Mouse (Mus musculus): ENCODE data around the gene Ddhd1. TPM values are rescaled to one million over a fixed set of nuclear protein-coding genes. Genes with fewer than 3 reads are reported as not detected.

Gene Ddhd1
- polyA plus RNA-seq, 1 experiment from 2014 or later: 5.1 TPM

DNA sequence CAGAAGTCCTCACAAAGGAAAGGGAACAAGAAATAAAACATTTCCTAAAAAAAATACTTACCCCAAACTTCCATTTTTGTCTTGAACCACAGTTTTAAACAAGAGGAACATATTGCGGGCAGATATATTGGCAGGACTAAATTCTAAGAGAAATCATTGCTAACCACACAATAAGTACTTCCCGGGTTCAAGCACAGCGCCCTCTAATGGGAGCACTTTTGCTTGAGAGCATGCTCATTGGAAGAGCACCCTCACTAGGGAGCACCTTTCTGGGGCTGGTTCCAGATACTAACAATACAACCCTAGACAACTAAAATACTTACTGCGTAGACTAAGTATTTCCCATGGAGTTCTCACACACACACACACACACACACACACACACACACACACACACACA is 105.5 kb downstream of the Ddhd1 start:
- Histone ChIP-seq H3K36me3 (no peaks in the 10 kb centered on the region), H3K4me1 (no peaks in the 10 kb centered on the region), H3K9me3 (replicated peaks) (no peaks in the 10 kb centered on the region), H3K4me3 (no peak overlapping the region), H3K27ac (no peak overlapping the region), H3K27me3 (ENCODE audit: low read depth, poor library complexity, severe bottlenecking) (peaks cover 3% of the 10 kb centered on the region; the same call in 1 of the 2 replicates)
- no peak for DNase-seq (ENCODE audit: low spot score)
- 81% methylated on average over 4 of the region's 4 CpGs for WGBS

DNA sequence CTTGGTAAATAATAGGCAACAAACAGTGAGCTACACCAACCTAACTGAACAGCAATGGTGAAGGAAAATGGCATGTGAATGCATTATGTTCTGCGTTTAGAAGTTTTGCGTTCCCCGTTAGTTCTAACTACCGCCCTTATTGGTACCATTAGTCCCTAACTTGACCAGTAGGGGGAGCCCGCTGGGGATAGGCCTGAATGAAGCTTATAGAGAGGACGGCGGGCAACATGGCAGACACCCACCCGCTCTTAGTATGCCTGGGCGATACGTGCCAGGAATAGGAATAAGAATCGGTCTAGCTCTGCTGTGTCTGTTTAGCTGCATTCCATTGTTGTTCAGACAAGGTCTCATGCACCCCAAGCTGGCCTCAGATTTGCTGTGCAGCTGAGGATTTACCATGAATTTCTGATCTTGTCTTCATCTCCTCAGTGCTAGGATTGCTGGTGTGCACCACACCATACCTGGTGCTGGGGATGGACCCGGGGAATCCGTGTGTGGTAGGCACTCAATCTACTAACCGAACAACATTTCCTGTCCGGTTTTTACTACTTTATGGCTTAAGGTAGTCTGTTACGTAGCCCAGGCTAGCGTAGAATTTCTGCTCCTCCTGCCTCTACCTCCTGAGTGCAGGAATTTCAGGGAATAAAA is 106.7 kb downstream of the Ddhd1 start:
- Histone ChIP-seq H3K27ac (no peak overlapping the region), H3K4me3 (no peak overlapping the region), H3K4me1 (no peaks in the 10 kb centered on the region), H3K27me3 (ENCODE audit: low read depth, poor library complexity, severe bottlenecking) (peaks cover 3% of the 10 kb centered on the region; the same call in 1 of the 2 replicates), H3K9me3 (replicated peaks) (no peaks in the 10 kb centered on the region), H3K36me3 (no peaks in the 10 kb centered on the region)
- 56% methylated on average over 17 of the region's 17 CpGs for WGBS
- peak; percentile 60 for DNase-seq (ENCODE audit: low spot score)

DNA sequence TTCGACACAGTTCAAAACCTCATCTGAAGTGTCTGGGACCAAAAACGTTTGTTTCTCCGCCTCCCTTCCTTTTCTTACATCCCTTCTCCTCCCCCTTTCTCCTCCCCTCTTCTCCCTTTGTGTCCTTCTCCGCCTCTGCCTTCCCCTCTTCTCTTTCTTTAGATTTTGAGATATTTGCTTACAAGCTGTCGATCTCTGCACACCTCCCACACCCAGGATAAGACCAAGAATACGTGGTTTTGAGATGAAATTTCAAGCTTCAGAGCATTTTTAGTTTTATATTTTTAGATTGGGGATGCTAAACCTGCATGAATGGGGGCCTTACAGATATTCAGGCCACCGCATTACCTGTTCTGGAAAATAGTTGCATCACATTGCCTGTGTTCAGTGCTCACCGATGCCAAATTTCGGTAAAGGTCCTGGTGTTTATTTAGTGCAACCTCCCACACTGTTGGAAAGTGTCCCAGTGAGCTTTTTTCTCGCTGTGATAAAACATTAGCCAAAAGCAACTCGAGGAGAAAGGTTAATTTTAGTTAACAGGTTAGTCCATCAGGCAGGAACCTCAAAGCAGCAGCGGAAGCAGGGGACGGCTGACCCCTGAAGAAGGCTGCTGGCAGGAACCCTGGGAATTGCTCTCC is 107.8 kb downstream of the Ddhd1 start:
- 80% methylated on average over 13 of the region's 13 CpGs for whole genome bisulfite sequencing
- no peak for DNase-seq (ENCODE audit: low spot score)

DNA sequence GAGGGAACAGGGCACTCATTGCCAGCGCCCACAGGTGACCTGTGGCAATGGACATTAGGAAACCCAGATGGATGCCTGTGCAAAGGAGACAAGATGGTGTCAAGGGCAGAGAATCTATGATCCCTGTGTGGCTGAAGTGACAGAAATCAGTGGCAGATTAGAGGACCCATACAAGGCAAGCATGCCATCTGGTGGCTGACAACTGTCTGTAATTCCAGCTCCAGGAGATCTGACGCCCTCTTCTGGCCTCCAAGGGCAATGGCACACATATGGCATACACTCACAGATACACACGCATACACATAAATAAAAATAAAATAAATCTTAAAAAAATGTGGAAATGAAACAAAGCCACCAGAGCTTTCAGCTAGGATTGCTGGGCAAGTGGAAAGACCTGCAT is 109.8 kb downstream of the Ddhd1 start:
- Histone ChIP-seq H3K4me3 (no peak overlapping the region), H3K36me3 (no peaks in the 10 kb centered on the region), H3K27ac (no peak overlapping the region), H3K9me3 (replicated peaks) (no peaks in the 10 kb centered on the region), H3K27me3 (ENCODE audit: low read depth, poor library complexity, severe bottlenecking) (peaks cover 3% of the 10 kb centered on the region; the same call in 1 of the 2 replicates), H3K4me1 (peaks cover 3% of the 10 kb centered on the region; the same call in 1 of the 2 replicates)
- DNase-seq (ENCODE audit: low spot score): no peak
- WGBS: 75% methylated on average over 3 of the region's 3 CpGs

More for the DNA sequence above, 107.8 kb downstream of the Ddhd1 start:
- Histone ChIP-seq H3K27ac (no peak overlapping the region), H3K36me3 (no peaks in the 10 kb centered on the region), H3K4me3 (no peak overlapping the region), H3K27me3 (ENCODE audit: low read depth, poor library complexity, severe bottlenecking) (peaks cover 3% of the 10 kb centered on the region; the same call in 1 of the 2 replicates), H3K9me3 (replicated peaks) (no peaks in the 10 kb centered on the region), H3K4me1 (no peaks in the 10 kb centered on the region)

DNA sequence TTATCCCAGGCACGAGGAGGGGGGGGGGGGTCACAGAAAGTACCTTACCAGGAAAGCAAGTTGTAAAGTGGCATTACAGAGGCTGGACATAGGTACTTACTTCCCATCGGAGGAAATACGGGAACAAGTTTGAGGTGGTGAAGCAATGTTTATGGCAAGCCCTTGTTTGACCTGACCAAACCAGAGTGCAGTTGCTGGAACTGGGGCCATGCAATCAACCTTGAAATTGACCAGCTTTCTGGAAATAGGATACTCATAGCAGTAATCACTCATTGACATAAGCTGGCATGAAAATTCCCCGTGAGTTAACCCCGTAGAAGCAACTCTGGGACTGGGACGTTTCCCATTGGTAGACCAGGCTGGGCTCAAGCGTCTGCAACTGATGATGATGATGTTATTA is 113.0 kb downstream of the Ddhd1 start:
- Histone ChIP-seq H3K27ac (no peak overlapping the region), H3K27me3 (ENCODE audit: low read depth, poor library complexity, severe bottlenecking) (no peaks in the 10 kb centered on the region), H3K4me3 (no peak overlapping the region), H3K9me3 (replicated peaks) (no peaks in the 10 kb centered on the region), H3K36me3 (no peaks in the 10 kb centered on the region), H3K4me1 (peaks cover 6% of the 10 kb centered on the region)
- 86% methylated on average over 7 of the region's 7 CpGs for WGBS
- DNase-seq (ENCODE audit: low spot score): no peak

DNA sequence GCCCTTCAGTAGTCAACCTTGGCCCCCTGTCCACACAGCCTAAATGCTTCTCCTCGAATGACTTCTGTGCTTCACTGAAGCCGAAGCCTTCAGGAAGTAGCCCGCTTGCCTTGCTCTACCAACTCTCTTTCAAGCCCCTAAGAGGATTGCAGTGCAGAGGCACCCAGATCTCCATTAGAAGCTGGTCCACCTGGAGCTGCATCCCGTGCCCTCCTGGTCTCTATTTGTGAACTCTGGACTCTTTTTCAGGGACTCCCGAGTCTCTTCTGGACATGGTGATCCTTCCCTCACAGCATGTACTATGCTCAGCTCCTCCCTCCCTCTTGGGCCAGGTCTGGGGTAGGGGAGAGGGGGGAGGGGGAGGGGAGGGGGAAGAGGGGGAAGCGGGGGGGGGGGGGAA is 113.9 kb downstream of the Ddhd1 start:
- no peaks in the 10 kb centered on the region for H3K9me3 ChIP-seq (replicated peaks)
- DNase-seq (ENCODE audit: low spot score): no peak
- H3K27ac ChIP-seq: no peak overlapping the region
- WGBS: 82% methylated on average over 5 of the region's 6 CpGs
- H3K27me3 ChIP-seq (ENCODE audit: low read depth, poor library complexity, severe bottlenecking): no peaks in the 10 kb centered on the region
- H3K36me3 ChIP-seq: no peaks in the 10 kb centered on the region
- H3K4me3 ChIP-seq: no peak overlapping the region
- H3K4me1 ChIP-seq: peaks cover 10% of the 10 kb centered on the region

DNA sequence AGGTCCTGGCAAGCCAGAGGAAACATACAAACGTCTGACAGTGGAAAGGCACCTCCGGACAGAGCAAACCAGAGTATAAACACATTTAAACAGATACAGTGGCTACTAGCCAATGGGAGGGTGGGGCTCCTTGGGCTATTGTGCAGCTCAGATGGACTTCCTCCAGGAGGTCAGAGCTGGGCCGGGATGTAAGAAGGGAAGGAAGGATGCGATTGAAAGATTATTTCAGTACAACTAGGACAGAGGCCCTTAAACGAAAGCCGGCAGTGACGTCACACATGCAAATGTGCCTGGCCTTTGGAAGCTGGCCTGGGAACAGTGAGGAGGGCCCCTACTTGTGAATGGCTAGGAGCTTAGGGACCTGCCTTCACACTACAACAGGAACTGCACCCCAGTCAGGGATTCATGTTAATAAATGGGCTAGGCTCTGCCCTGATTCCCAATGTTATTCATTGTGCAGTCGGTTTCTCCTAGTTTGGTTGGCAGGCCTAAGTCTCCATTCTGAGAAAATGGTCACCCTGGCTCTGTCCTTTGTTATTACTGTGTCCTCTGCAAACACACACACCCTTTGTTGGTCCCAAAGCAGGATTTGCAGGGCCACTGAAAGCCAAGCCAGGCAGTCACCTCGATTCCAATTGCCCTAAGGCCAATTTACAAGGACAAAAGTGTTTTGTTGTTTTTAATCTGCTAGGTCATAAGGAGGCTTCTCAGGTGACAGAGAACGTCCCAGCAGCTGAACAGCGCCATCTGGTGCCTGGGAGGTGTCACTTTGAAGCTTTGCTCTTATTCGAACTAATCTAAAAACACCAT is 118.1 kb downstream of the Ddhd1 start:
- no peak overlapping the region for H3K4me3 ChIP-seq

More for the DNA sequence above, 118.1 kb downstream of the Ddhd1 start:
- H3K27me3 ChIP-seq (ENCODE audit: low read depth, poor library complexity, severe bottlenecking): no peaks in the 10 kb centered on the region
- H3K4me1 ChIP-seq: peaks cover 10% of the 10 kb centered on the region
- H3K36me3 ChIP-seq: no peaks in the 10 kb centered on the region
- no peaks in the 10 kb centered on the region for H3K9me3 ChIP-seq (replicated peaks)
- H3K27ac ChIP-seq: peak overlapping the region; percentile 85
- WGBS: 41% methylated on average over 12 of the region's 12 CpGs
- peak; percentile 83 for DNase-seq (ENCODE audit: low spot score)

Small RNA genes within 50 kb of the gene (microRNA-seq; reads per million reads assigned to microRNA genes)
- 1.8 reads per million for gene Mir5131

Other genes starting within 250 kb of the Ddhd1 start
- 118 and 128 TPM in 2 replicates for gene Fermt2, start 128.0 kb downstream of the Ddhd1 start, polyA plus RNA-seq (2016; fragmentation: Nextera tagmentation; extraction: Ambion mirVana)

Data from limb, embryonic 10.5 days (tissue).